Mouse (Mus musculus): ENCODE results near the gene Tbl1x. TPM values are rescaled to one million over a fixed set of nuclear protein-coding genes. Genes with fewer than 3 reads are reported as not detected.

Tbl1x gene
- polyA plus RNA-seq, 1 experiment: 1.6 TPM

- peaks cover 14% of the 10 kb centered on the region; the same call in 1 of the 2 replicates for H3K9me3 ChIP-seq
- no peak for TF ChIP-seq FLI1 (IDR thresholded peaks at IDR 0.05; ENCODE audit: low read length)
- no peak for TF ChIP-seq GATA1 (IDR thresholded peaks at IDR 0.05; ENCODE audit: borderline replicate concordance, low read length)
- H3K36me3 ChIP-seq (replicated peaks; ENCODE audit: low read length): peaks cover 11% of the 10 kb centered on the region
- peaks cover 25% of the 10 kb centered on the region for H3K4me1 ChIP-seq
- H3K4me3 ChIP-seq (replicated peaks): no peak overlapping the region
- peaks cover 6% of the 10 kb centered on the region for H3K27me3 ChIP-seq (replicated peaks)
Measured at GRCm38 (mm10) chrX:77555985-77556384, 45.2 kb downstream of the Tbl1x start.

- H3K27me3 ChIP-seq (replicated peaks): peaks cover 6% of the 10 kb centered on the region
- H3K9me3 ChIP-seq: peaks cover 20% of the 10 kb centered on the region
- peaks cover 16% of the 10 kb centered on the region for H3K36me3 ChIP-seq (replicated peaks; ENCODE audit: low read length)
- no peak overlapping the region for H3K4me3 ChIP-seq (replicated peaks)
- peaks cover 19% of the 10 kb centered on the region for H3K4me1 ChIP-seq
- TF ChIP-seq FLI1 (IDR thresholded peaks at IDR 0.05; ENCODE audit: low read length) (no peak), GATA1 (IDR thresholded peaks at IDR 0.05; ENCODE audit: borderline replicate concordance, low read length) (no peak)
Measured at GRCm38 (mm10) chrX:77559199-77559881, 48.5 kb downstream of the Tbl1x start.

- TF ChIP-seq GATA1 (IDR thresholded peaks at IDR 0.05; ENCODE audit: borderline replicate concordance, low read length): no peak
- TF ChIP-seq FLI1 (IDR thresholded peaks at IDR 0.05; ENCODE audit: low read length): no peak
- Histone ChIP-seq H3K4me1 (peaks cover 13% of the 10 kb centered on the region), H3K4me3 (replicated peaks) (no peak overlapping the region), H3K27me3 (replicated peaks) (peaks cover 8% of the 10 kb centered on the region), H3K9me3 (peaks cover 20% of the 10 kb centered on the region), H3K36me3 (replicated peaks; ENCODE audit: low read length) (peaks cover 16% of the 10 kb centered on the region)
Measured at GRCm38 (mm10) chrX:77563616-77564015, 52.8 kb downstream of the Tbl1x start.

- no peaks in the 10 kb centered on the region; the same call in 1 of the 2 replicates for H3K9me3 ChIP-seq
- no peak for TF ChIP-seq FLI1 (IDR thresholded peaks at IDR 0.05; ENCODE audit: low read length)
- no peak for TF ChIP-seq GATA1 (IDR thresholded peaks at IDR 0.05; ENCODE audit: borderline replicate concordance, low read length)
- no peak overlapping the region for H3K4me3 ChIP-seq (replicated peaks)
- peaks cover 9% of the 10 kb centered on the region; the same call in 1 of the 2 replicates for H3K4me1 ChIP-seq
- H3K27me3 ChIP-seq (replicated peaks): peaks cover 8% of the 10 kb centered on the region
- no peaks in the 10 kb centered on the region for H3K36me3 ChIP-seq (replicated peaks; ENCODE audit: low read length)
Measured at GRCm38 (mm10) chrX:77566739-77567138, 55.9 kb downstream of the Tbl1x start.

- H3K4me3 ChIP-seq (replicated peaks): no peak overlapping the region
- TF ChIP-seq FLI1 (IDR thresholded peaks at IDR 0.05; ENCODE audit: low read length) (no peak), GATA1 (IDR thresholded peaks at IDR 0.05; ENCODE audit: borderline replicate concordance, low read length) (no peak)
- peaks cover 9% of the 10 kb centered on the region; the same call in 1 of the 2 replicates for H3K4me1 ChIP-seq
- H3K27me3 ChIP-seq (replicated peaks): peaks cover 8% of the 10 kb centered on the region
- no peaks in the 10 kb centered on the region for H3K36me3 ChIP-seq (replicated peaks; ENCODE audit: low read length)
- no peaks in the 10 kb centered on the region; the same call in 1 of the 2 replicates for H3K9me3 ChIP-seq
Measured at GRCm38 (mm10) chrX:77568013-77568412, 57.2 kb downstream of the Tbl1x start.

- H3K9me3 ChIP-seq: no peaks in the 10 kb centered on the region
- H3K4me1 ChIP-seq: peaks cover 20% of the 10 kb centered on the region
- peaks cover 4% of the 10 kb centered on the region for H3K27me3 ChIP-seq (replicated peaks)
- TF ChIP-seq FLI1 (IDR thresholded peaks at IDR 0.05; ENCODE audit: low read length) (no peak), GATA1 (IDR thresholded peaks at IDR 0.05; ENCODE audit: borderline replicate concordance, low read length) (no peak)
- H3K4me3 ChIP-seq (replicated peaks): no peak overlapping the region
- H3K36me3 ChIP-seq (replicated peaks; ENCODE audit: low read length): no peaks in the 10 kb centered on the region
Measured at GRCm38 (mm10) chrX:77573743-77574142, 62.9 kb downstream of the Tbl1x start.

GRCm38 (mm10) chrX:77577108-77577507, 66.3 kb downstream of the Tbl1x start:
- H3K36me3 ChIP-seq (replicated peaks; ENCODE audit: low read length): no peaks in the 10 kb centered on the region
- H3K4me1 ChIP-seq: peaks cover 47% of the 10 kb centered on the region
- no peak for TF ChIP-seq GATA1 (IDR thresholded peaks at IDR 0.05; ENCODE audit: borderline replicate concordance, low read length)
- TF ChIP-seq FLI1 (IDR thresholded peaks at IDR 0.05; ENCODE audit: low read length): no peak
- H3K9me3 ChIP-seq: no peaks in the 10 kb centered on the region
- no peak overlapping the region for H3K4me3 ChIP-seq (replicated peaks)
- H3K27me3 ChIP-seq (replicated peaks): peaks cover 2% of the 10 kb centered on the region

- Histone ChIP-seq H3K36me3 (replicated peaks; ENCODE audit: low read length) (no peaks in the 10 kb centered on the region), H3K27me3 (replicated peaks) (peaks cover 2% of the 10 kb centered on the region)
- no peak for TF ChIP-seq FLI1 (IDR thresholded peaks at IDR 0.05; ENCODE audit: low read length)
- TF ChIP-seq GATA1 (IDR thresholded peaks at IDR 0.05; ENCODE audit: borderline replicate concordance, low read length): no peak
Measured at GRCm38 (mm10) chrX:77578172-77578571, 67.4 kb downstream of the Tbl1x start.

GRCm38 (mm10) chrX:77579964-77580363, 69.2 kb downstream of the Tbl1x start:
- no peaks in the 10 kb centered on the region for H3K36me3 ChIP-seq (replicated peaks; ENCODE audit: low read length)
- H3K9me3 ChIP-seq: no peaks in the 10 kb centered on the region
- peak overlapping the region; percentile 14 for H3K4me3 ChIP-seq (replicated peaks)
- H3K27me3 ChIP-seq (replicated peaks): peaks cover 2% of the 10 kb centered on the region
- TF ChIP-seq GATA1 (IDR thresholded peaks at IDR 0.05; ENCODE audit: borderline replicate concordance, low read length) (no peak; the same call in 2 of the 3 replicates), FLI1 (IDR thresholded peaks at IDR 0.05; ENCODE audit: low read length) (no peak)
- peaks cover 57% of the 10 kb centered on the region for H3K4me1 ChIP-seq

More at GRCm38 (mm10) chrX:77578172-77578571, 67.4 kb downstream of the Tbl1x start:
- no peaks in the 10 kb centered on the region for H3K9me3 ChIP-seq
- H3K4me3 ChIP-seq (replicated peaks): no peak overlapping the region
- peaks cover 53% of the 10 kb centered on the region for H3K4me1 ChIP-seq

GRCm38 (mm10) chrX:77585974-77586373, 75.2 kb downstream of the Tbl1x start:
- no peak for TF ChIP-seq GATA1 (IDR thresholded peaks at IDR 0.05; ENCODE audit: borderline replicate concordance, low read length)
- TF ChIP-seq FLI1 (IDR thresholded peaks at IDR 0.05; ENCODE audit: low read length): no peak
- Histone ChIP-seq H3K36me3 (replicated peaks; ENCODE audit: low read length) (peaks cover 11% of the 10 kb centered on the region), H3K4me1 (peaks cover 21% of the 10 kb centered on the region), H3K9me3 (0 out of 2 replicates have a peak, but pooled peaks cover 3% of the 10 kb centered on the region), H3K4me3 (replicated peaks) (no peak overlapping the region), H3K27me3 (replicated peaks) (no peaks in the 10 kb centered on the region)
